Mouse (Mus musculus) heart, adult 2 months (tissue): Measurements from ENCODE around the gene Fxyd2.

Source experiments
- CTCF ChIP-seq: fragments of 200-600 bp; IDR thresholded peaks from 2 replicates; pipeline ENCODE4 v1.8.1; 2022; ENCODE audit warnings: antibody characterized with exemption, mild to moderate bottlenecking, moderate library complexity
- EP300 ChIP-seq: fragments of 200-500 bp; IDR thresholded peaks from 2 replicates; pipeline ENCODE4 v1.6.1; 2011; ENCODE audit warnings: low read depth, low read length, control low read depth; ENCODE audit not compliant: insufficient read depth
- POLR2A ChIP-seq: fragments of 200-500 bp; IDR thresholded peaks from 2 replicates; pipeline ENCODE4 v1.6.1; 2011; ENCODE audit warnings: mild to moderate bottlenecking, low read depth, low read length, control low read depth; ENCODE audit not compliant: insufficient read depth

- TF ChIP-seq CTCF (no peak), POLR2A (no peak), EP300 (no peak)
These were observed 33.6 kb downstream of the Fxyd2 start for GRCm38 (mm10) chr9:45433119-45433518.
